Mouse (Mus musculus): ENCODE results near the gene Chga. TPM values are rescaled to one million over a fixed set of nuclear protein-coding genes. Genes with fewer than 3 reads are reported as not detected.

Chga gene
- 112 and 202 TPM in 2 replicates for polyA plus RNA-seq (2021; fragmentation: Nextera tagmentation)
- long read RNA-seq, experiment 1, transcript Chga-201 (8 exons, 1,883 nt), result major isoform, 614 of 687 reads
- long read RNA-seq, experiment 1, partial matches to known transcripts, result 22 of 687 reads
- long read RNA-seq, experiment 1, other reads (novel, unspliced or antisense), result 51 of 687 reads
- long read RNA-seq, experiment 2, transcript Chga-201 (8 exons, 1,883 nt), result major isoform, 134 of 202 reads
- long read RNA-seq, experiment 2, partial matches to known transcripts, result 53 of 202 reads
- long read RNA-seq, experiment 2, other reads (novel, unspliced or antisense), result 15 of 202 reads

GRCm38 (mm10) chr12:102554721-102555516 lies at the start of gene Chga:
Chga (plus strand) TSS chr12:102554969.

Other genes with a start within 250 kb of the Chga start
- 136 and 149 TPM in 2 replicates for gene Lgmn, start 115.2 kb upstream of the Chga start, polyA plus RNA-seq (2021; fragmentation: Nextera tagmentation)
- 15.8 and 18.2 TPM in 2 replicates for gene Golga5, start 85.8 kb upstream of the Chga start, polyA plus RNA-seq (2021; fragmentation: Nextera tagmentation)
- gene Itpk1, start 150.0 kb downstream of the Chga start, polyA plus RNA-seq (2021; fragmentation: Nextera tagmentation), result 32.2 and 33.5 TPM in 2 replicates
- gene Moap1, start 188.7 kb downstream of the Chga start, polyA plus RNA-seq (2021; fragmentation: Nextera tagmentation), result 42.5 and 55.0 TPM in 2 replicates
- 3.7 and 7.1 TPM in 2 replicates for gene Tmem251, start 188.8 kb downstream of the Chga start, polyA plus RNA-seq (2021; fragmentation: Nextera tagmentation)
- not detected in 2 replicates for gene Gm28051, start 202.8 kb downstream of the Chga start, polyA plus RNA-seq (2021; fragmentation: Nextera tagmentation)
- 26.5 and 29.7 TPM in 2 replicates for gene Gon7, start 202.8 kb downstream of the Chga start, polyA plus RNA-seq (2021; fragmentation: Nextera tagmentation)
- gene Ubr7, start 203.0 kb downstream of the Chga start, polyA plus RNA-seq (2021; fragmentation: Nextera tagmentation), result 22.8 and 24.7 TPM in 2 replicates
- 25.6 and 25.9 TPM in 2 replicates for gene Gm20604, start 203.7 kb downstream of the Chga start, polyA plus RNA-seq (2021; fragmentation: Nextera tagmentation)